Mouse (Mus musculus) heart, embryonic 10.5 days (tissue): ENCODE measurements around the gene Gm20388. TPM values are rescaled to one million over a fixed set of nuclear protein-coding genes. Genes with fewer than 3 reads are reported as not detected.
A peak's percentile ranks its signal among the peaks of the same experiment; 100 is the strongest.

Experiments
- DNase-seq: peaks from one replicate; pipeline ENCODE4 v3.0.0-alpha.2; 2017; ENCODE audit warnings: low spot score
- H3K27ac ChIP-seq: fragments of 300-500 bp; sonication (generic); 2 replicates; pipeline ENCODE4 v1.5.1; 2016; ENCODE audit warnings: mild to moderate bottlenecking
- H3K27me3 ChIP-seq: fragments of 300-500 bp; sonication (generic); 2 replicates; pipeline ENCODE4 v1.6.1; 2016; ENCODE audit warnings: mild to moderate bottlenecking; ENCODE audit not compliant: poor library complexity, insufficient read depth, severe bottlenecking
- H3K36me3 ChIP-seq: fragments of 300-500 bp; sonication (generic); 2 replicates; pipeline ENCODE4 v1.6.1; 2016; ENCODE audit warnings: mild to moderate bottlenecking, moderate library complexity
- H3K4me1 ChIP-seq: fragments of 300-500 bp; sonication (generic); 2 replicates; pipeline ENCODE4 v1.6.1; 2016; ENCODE audit warnings: mild to moderate bottlenecking
- H3K4me3 ChIP-seq: fragments of 300-500 bp; sonication (generic); 2 replicates; pipeline ENCODE4 v1.5.1; 2016; ENCODE audit warnings: mild to moderate bottlenecking, moderate library complexity
- H3K9me3 ChIP-seq: fragments of 300-500 bp; sonication (generic); 2 replicates; pipeline ENCODE4 v1.6.1; 2016; ENCODE audit warnings: mild to moderate bottlenecking, moderate library complexity
- WGBS: fragments of 180-500 bp; shearing (Covaris S2); methylation state at CpG from one replicate; pipeline ENCODE4 v1.1.7; 2016; 5-methylcytosine and 5-hydroxymethylcytosine counted together
- polyA plus RNA-seq: library from polyadenylated mRNA; unstranded; fragments of >200 nt; fragmentation: Nextera tagmentation; extraction: Ambion mirVana; gene quantifications from 2 replicates; pipeline ENCODE4 v1.2.1, GENCODE M21; 2016

Gm20388 gene
- polyA plus RNA-seq, 1 experiment from 2014 or later, result 4.5 TPM

DNA sequence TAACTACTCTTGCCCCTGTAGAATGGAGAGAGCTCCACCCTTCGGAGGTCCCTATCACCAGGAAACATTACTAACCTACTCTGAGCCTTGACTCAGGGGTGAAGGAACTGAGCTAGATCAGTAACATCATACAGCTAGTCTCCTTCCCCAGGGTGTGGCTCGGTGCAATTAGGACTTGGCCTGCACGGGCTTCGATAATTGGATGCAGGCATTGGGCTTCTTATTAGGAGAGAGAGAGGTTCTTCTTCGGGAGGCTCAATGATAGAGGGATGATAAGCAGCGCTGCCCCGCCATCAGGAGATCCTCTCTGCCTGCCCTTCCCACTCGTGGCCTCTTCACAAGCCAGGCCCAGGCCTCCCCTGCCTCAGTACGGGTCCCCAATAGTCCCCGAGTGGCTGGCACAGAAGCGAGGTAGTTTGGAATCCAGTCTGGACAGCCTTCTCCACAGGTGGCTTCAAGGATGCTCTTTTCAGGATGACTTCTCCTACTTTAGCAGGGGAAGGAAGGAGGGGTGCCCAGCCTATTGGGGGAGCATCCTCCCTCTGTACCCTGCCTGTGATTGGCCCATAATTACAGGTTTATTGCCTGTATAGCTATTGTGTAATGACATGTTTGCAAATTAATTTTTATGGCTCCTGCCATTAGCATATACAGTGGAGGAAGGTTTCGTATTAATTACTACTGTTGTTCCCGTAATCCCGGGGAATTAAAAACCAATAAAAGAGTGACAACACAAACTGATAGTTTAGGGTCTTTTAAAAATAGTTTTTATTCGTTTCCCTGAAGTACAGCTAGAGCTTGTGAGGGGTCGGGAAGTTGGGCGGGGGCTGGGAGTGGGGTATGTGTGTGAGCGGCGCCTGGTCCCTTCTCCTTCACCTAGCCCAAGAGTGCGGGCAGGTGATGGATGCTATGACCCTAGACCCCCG is 575.2 kb downstream of the Gm20388 start:
- H3K27ac ChIP-seq, result peak overlapping the region; percentile 93
- peaks cover 74% of the 10 kb centered on the region for H3K4me1 ChIP-seq
- no peaks in the 10 kb centered on the region for H3K9me3 ChIP-seq
- peak overlapping the region; percentile 87 for H3K4me3 ChIP-seq
- 27% methylated on average over 21 of the region's 21 CpGs for WGBS
- no peaks in the 10 kb centered on the region for H3K36me3 ChIP-seq
- H3K27me3 ChIP-seq, result peaks cover 14% of the 10 kb centered on the region; the same call in 1 of the 2 replicates
- DNase-seq, result no peak

DNA sequence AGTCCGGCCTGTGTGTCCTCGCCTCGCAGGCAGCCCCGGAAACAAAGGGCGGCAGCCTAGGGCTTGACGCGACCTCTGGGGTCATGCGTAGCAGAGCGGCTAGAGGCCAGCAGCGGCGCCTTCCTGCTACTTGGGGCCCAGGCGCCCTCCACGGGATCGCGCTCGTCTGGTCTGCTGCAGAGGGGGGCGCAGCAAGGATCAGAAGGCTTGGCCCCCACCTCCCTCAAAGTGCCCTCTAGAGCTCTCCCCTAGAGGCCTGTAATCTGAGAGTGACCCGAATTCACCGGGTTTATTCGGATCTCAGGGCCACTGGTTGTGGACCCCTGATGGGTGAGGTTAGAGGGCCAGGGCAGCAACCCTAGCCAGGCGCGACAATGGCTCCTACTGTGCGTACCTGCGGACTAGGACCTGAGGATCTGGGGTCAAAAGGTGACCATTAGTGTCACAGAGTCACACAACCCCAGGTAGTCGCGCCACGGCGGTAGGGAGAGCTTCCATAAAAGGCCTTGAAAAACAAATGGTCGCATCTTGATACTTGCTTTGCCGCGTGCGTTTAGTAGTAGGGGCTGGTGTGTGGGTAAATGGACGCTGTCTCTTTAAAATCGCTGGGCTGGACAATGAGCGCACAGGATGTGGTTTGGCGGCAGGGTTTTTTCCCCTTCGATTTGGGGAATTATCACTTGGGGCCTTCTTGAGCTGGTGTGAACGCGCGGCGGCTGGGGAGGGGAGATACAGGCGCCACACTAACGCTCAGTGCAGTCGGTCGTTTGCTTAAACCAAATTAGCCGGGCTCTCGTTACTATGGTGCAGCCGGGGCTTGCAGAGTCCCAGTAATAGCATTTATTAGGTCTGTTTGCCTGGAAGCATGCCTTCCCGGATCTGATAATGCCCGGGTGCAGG is 576.1 kb downstream of the Gm20388 start:
- Histone ChIP-seq H3K4me1 (peaks cover 76% of the 10 kb centered on the region), H3K36me3 (no peaks in the 10 kb centered on the region), H3K4me3 (peak overlapping the region; percentile 87), H3K9me3 (no peaks in the 10 kb centered on the region), H3K27me3 (peaks cover 14% of the 10 kb centered on the region; the same call in 1 of the 2 replicates), H3K27ac (peak overlapping the region; percentile 93)
- WGBS, result under 1% methylated on average over 50 of the region's 50 CpGs
- peak; percentile 96 for DNase-seq

DNA sequence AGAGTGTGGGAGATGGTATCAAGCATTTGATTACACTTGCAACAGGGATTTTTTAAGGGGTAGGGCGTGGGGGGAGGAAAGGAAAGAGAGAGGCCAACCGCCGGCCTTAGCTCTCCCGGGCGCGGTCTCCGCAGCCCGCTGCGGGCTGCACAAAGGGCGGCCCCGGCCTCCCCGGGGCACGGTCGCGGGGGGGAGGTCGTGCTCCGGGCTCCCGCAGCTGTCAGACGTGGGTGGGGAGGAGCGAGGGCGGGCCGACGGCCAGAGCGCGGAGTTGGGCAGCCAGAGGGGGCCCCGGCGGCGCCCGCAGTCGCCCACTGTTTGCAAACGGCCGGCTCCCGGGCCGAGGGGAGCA is 576.7 kb downstream of the Gm20388 start:
- Histone ChIP-seq H3K27ac (peak overlapping the region; percentile 93), H3K4me1 (peaks cover 76% of the 10 kb centered on the region), H3K36me3 (no peaks in the 10 kb centered on the region), H3K27me3 (peaks cover 14% of the 10 kb centered on the region; the same call in 1 of the 2 replicates), H3K9me3 (no peaks in the 10 kb centered on the region), H3K4me3 (peak overlapping the region; percentile 87)
- under 1% methylated on average over 34 of the region's 34 CpGs for WGBS
- no peak for DNase-seq

DNA sequence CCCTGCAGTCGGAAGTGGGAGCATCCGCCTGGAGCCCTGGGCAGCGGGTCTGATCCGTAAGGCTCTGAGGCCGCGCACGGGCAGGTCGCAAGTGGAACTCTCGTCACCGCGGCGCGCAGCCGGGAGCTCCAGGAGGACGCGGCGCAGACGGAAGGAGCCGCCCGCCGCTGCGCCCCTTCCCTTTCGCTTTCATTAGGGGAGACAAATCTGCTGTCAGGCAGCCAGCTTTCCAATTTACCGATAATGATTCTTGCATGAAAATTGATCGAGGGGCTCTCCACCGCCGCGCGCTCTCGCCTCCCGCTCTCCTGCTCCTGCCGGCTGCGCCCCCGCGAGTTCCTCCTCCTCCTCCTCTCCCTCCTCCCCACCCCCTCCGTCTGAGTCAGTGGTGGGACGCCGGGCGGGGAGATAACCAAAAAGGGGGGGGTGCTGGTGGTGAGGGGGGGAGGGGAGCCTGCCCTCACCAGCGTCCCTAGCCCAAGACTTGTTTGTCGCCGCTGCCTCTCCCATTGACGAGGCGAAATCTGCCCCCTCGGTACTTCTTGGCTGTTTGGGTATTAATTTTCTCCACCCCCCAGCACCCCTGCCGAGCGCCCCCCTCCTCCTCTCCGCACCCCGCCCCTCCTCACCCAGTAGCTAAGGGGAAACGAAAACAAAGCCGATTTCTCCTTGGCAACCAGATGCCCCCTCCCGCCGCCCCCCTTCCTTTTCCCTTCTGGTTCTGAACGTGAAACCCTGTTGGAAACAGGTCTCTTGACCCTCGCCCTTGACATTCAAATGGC is 577.3 kb downstream of the Gm20388 start:
- WGBS, result 2% methylated on average over 54 of the region's 55 CpGs
- Histone ChIP-seq H3K27ac (peak overlapping the region; percentile 93), H3K36me3 (no peaks in the 10 kb centered on the region)

DNA sequence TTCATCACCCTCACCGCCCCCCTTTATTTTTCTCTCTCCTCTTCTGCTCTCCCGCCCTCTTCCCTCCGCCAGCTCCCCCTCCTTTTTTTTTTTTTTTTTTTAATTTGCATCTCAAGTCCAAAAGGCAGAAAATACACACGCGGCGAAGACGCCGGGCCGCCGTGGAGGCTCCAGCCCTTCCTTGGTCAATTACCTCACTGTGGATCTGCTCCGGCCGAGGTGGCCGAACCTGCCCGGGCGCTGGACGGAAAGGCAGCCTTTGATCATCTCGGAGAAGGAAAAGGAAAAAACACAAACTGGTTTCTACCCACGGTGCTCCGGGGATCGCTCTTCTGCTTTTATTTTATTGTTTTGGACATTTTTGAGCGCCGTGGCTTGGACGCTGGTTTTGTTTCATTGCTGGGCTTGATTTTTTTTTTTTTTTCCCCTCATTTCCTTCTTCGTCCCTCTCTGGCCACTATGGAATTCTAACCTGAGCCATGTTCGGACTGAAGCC is 578.0 kb downstream of the Gm20388 start:
- peak overlapping the region; percentile 87 for H3K4me3 ChIP-seq
- no peaks in the 10 kb centered on the region for H3K36me3 ChIP-seq
- H3K9me3 ChIP-seq, result no peaks in the 10 kb centered on the region
- peaks cover 9% of the 10 kb centered on the region; the same call in 1 of the 2 replicates for H3K27me3 ChIP-seq
- WGBS, result 0% methylated on average over 25 of the region's 25 CpGs
- DNase-seq, result no peak
- peak overlapping the region; percentile 93 for H3K27ac ChIP-seq
- H3K4me1 ChIP-seq, result peaks cover 86% of the 10 kb centered on the region

More for the DNA sequence above, 577.3 kb downstream of the Gm20388 start:
- H3K4me1 ChIP-seq, result peaks cover 80% of the 10 kb centered on the region
- peak; percentile 94 for DNase-seq
- H3K27me3 ChIP-seq, result peaks cover 14% of the 10 kb centered on the region; the same call in 1 of the 2 replicates
- peak overlapping the region; percentile 87 for H3K4me3 ChIP-seq
- no peaks in the 10 kb centered on the region for H3K9me3 ChIP-seq

DNA sequence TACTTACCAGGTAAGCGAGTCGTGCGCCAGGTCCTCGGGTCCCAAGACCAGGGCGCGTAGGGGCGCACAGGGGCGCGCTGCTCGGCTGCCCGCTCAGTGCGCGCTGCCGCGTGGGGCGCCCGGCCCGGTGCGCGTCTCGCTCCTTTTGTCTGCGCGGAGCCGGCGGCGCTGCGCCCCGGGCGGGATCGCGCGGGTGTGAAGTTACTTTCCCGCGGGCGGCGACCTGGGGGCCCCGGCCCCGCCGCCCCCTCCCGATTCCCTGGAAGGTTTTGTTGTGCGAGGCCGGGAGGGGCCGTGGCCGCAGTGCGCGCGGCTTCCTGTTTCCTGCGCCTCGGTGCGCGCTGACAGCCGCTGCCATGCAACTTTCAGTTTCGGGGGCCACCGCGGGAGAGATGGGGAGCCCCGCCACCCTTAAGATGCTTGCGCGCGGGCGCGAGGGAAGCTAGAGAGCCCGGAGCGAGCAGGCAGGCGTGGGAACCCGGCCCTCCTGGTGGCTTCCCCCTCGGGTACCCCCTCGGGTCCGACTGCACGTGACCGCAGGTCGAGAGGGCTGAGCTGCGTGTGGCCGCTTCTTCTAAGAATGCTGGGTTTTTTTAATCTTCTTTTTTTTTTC is 578.6 kb downstream of the Gm20388 start:
- under 1% methylated on average over 73 of the region's 73 CpGs for WGBS
- H3K27me3 ChIP-seq, result peaks cover 4% of the 10 kb centered on the region; the same call in 1 of the 2 replicates
- peaks cover 86% of the 10 kb centered on the region for H3K4me1 ChIP-seq

DNA sequence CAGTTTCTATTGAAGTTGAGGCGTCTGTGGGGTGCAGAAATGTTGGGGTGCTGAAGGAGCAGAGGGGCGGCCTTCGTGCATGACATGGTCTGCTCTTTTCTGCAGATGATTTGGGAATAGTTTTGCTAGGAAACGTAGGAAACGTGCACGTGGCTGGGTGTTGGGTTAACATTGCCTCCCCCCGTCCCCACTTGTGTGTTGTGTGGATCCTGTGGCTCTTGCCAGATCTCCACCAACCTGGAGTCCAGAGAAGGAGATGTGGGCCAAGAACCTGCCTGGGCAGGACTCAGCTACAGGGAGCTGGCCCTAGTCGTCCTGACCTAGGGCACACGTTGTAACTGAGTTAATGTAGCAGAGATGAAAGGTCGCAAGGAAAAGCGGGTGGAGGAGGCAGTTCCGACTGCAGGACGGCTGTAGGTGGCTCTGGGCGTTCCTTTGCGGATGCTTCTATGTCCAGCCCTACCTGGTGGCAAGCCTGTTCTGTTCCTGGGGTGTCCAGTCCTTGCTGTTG is 579.2 kb downstream of the Gm20388 start:
- Histone ChIP-seq H3K4me1 (peaks cover 86% of the 10 kb centered on the region), H3K27me3 (no peaks in the 10 kb centered on the region; the same call in 1 of the 2 replicates), H3K36me3 (no peaks in the 10 kb centered on the region), H3K9me3 (no peaks in the 10 kb centered on the region), H3K27ac (peak overlapping the region; percentile 93), H3K4me3 (peak overlapping the region; percentile 87)
- WGBS, result 3% methylated on average over 15 of the region's 15 CpGs
- DNase-seq, result no peak

More for the DNA sequence above, 578.6 kb downstream of the Gm20388 start:
- Histone ChIP-seq H3K27ac (peak overlapping the region; percentile 93), H3K36me3 (no peaks in the 10 kb centered on the region), H3K9me3 (no peaks in the 10 kb centered on the region), H3K4me3 (peak overlapping the region; percentile 87)
- no peak for DNase-seq

DNA sequence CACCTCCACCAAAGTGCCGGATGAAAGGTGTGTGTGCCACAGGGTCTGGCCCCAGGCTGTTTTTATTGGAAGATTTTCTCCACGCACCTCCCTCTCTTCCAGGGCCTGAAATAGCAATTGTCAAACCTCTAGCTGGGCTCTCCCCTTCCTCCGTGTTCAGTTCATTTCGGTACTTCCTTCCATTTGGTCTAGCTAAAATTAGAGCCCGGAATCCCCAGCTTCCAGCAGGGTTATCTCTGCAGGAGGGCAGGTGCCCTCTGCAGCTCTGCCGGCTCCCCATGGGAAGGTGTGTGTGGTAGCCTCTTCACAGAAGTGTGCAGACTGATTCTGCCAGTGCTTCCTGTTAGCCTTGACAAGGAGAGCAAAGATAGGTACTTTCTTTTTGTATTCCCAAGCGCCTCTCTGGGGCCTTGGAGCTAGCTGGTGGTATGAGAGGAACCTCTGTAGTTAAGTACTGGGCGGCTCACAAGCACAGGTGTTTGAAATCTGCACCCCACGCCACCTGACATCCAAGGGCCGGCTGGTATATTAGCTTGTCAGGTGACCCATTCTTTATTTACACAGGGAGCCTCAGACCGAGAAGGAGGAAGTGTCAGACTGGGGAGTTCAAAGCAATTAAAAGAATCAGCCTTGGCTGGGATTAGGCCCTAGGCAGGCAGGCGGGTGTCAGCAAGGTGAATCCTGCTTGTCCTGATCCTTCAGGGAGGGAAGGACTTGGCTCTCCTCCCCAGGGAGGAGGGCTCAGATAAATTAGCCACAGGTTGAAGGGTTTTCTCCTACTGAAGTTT is 579.9 kb downstream of the Gm20388 start:
- 11% methylated on average over 12 of the region's 12 CpGs for WGBS
- no peak for DNase-seq
- peak overlapping the region; percentile 87 for H3K4me3 ChIP-seq
- H3K9me3 ChIP-seq, result no peaks in the 10 kb centered on the region
- no peaks in the 10 kb centered on the region for H3K36me3 ChIP-seq
- H3K27me3 ChIP-seq, result no peaks in the 10 kb centered on the region
- peak overlapping the region; percentile 93 for H3K27ac ChIP-seq
- H3K4me1 ChIP-seq, result peaks cover 86% of the 10 kb centered on the region

DNA sequence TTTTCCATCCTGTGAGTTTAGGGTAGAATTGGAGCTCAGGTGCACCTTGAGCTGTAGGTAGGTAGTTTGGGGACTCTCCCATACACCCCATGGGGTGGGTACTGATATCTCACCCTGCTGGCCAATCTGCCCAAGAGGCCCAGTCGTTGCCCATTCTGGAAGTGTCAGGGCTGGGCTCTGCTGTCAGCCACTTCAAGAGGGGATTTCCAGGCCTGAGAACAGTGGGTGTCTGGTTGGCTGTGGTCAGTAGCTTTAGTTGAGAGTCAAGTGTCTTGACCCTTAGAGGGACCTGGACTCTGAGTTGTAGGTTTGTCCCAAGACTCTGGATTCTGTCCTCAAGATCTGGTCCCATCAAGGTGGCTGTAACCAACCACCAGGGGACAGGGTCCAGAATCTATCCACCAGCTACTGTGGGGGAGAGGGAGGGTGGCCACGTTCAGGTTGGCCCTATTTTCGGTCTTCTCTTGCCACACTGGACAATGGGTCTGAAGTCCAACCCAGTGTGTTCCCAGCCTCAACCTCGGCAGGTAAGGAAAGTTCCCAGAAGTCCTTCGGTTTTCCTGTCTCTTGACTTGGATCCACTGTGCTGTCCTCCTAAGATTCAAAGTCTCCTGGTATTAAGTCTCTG is 580.6 kb downstream of the Gm20388 start:
- peaks cover 84% of the 10 kb centered on the region for H3K4me1 ChIP-seq
- peak overlapping the region; percentile 93 for H3K27ac ChIP-seq
- no peaks in the 10 kb centered on the region for H3K27me3 ChIP-seq
- 60% methylated on average over 5 of the region's 5 CpGs for WGBS
- no peaks in the 10 kb centered on the region for H3K36me3 ChIP-seq
- DNase-seq, result no peak
- no peaks in the 10 kb centered on the region for H3K9me3 ChIP-seq
- H3K4me3 ChIP-seq, result peak overlapping the region; percentile 87

DNA sequence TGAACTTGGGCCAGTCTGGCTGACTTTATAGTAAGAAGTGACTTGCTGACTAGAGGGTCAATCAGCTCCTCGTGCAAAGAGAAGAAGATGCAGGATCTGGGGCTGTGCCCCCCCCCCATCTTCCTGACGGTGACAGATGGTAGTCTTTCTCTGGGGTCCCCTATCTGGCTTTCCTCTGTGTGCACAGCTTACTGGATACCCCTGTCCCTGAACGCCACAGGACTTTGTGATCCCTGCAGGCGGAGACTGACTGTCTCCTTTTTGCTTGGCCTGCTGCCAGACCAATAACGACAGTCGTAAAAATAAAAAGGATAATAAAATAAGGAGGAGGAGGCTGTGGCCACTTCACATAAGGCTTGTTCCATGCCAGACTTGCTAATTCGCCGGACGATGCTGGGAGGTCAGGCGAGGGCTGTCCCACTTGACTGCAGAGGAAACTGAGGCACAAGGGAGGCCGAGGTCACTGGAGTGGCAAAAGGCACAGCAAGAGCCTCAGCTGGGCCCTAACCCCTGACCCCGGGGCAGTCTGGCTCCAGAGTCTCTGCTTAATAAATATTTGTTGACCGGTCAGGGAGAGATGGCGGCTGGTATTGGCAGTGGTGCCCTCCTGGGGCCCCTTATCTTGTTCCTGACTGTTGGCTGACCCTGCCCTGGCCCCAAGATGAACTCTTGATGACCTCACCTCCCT is 581.7 kb downstream of the Gm20388 start:
- Histone ChIP-seq H3K4me1 (peaks cover 84% of the 10 kb centered on the region), H3K27ac (peak overlapping the region; percentile 84; the same call in 1 of the 2 replicates), H3K9me3 (no peaks in the 10 kb centered on the region), H3K27me3 (no peaks in the 10 kb centered on the region), H3K36me3 (no peaks in the 10 kb centered on the region), H3K4me3 (peak overlapping the region; percentile 87)
- WGBS, result 40% methylated on average over 14 of the region's 14 CpGs
- DNase-seq, result no peak
